Mouse (Mus musculus) limb, embryonic 10.5 days (tissue): ENCODE results near the gene Gm9945. TPM values are rescaled to one million over a fixed set of nuclear protein-coding genes. Genes with fewer than 3 reads are reported as not detected.

ENCODE experiments used
- DNase-seq: peaks from one replicate; pipeline ENCODE4 v3.0.0-alpha.2; 2017; ENCODE audit warnings: low spot score
- H3K27ac ChIP-seq: fragments of 300-500 bp; sonication (generic); 2 replicates; pipeline ENCODE4 v1.5.1; 2016; ENCODE audit warnings: mild to moderate bottlenecking
- H3K27me3 ChIP-seq: fragments of 300-500 bp; sonication (generic); 2 replicates; pipeline ENCODE4 v1.6.1; 2016; ENCODE audit warnings: low read depth, mild to moderate bottlenecking; ENCODE audit not compliant: poor library complexity, severe bottlenecking
- H3K36me3 ChIP-seq: fragments of 300-500 bp; sonication (generic); 2 replicates; pipeline ENCODE4 v1.6.1; 2016; ENCODE audit warnings: mild to moderate bottlenecking, moderate library complexity
- H3K4me1 ChIP-seq: fragments of 300-500 bp; sonication (generic); 2 replicates; pipeline ENCODE4 v1.6.1; 2016
- H3K4me3 ChIP-seq: fragments of 300-500 bp; sonication (generic); 2 replicates; pipeline ENCODE4 v1.5.1; 2016; ENCODE audit warnings: mild to moderate bottlenecking, moderate library complexity
- H3K9me3 ChIP-seq: fragments of 300-500 bp; sonication (generic); replicated peaks from 2 replicates; pipeline ENCODE4 v1.6.1; 2016; ENCODE audit warnings: mild to moderate bottlenecking
- WGBS: fragments of 180-500 bp; shearing (Covaris S2); methylation state at CpG from one replicate; pipeline ENCODE4 v1.1.7; 2016; 5-methylcytosine and 5-hydroxymethylcytosine counted together
- polyA plus RNA-seq: library from polyadenylated mRNA; unstranded; fragments of >200 nt; fragmentation: Nextera tagmentation; extraction: Ambion mirVana; gene quantifications from 2 replicates; pipeline ENCODE4 v1.2.1, GENCODE M21; 2016

The Gm9945 gene
- polyA plus RNA-seq, 1 experiment from 2014 or later: not detected

DNA sequence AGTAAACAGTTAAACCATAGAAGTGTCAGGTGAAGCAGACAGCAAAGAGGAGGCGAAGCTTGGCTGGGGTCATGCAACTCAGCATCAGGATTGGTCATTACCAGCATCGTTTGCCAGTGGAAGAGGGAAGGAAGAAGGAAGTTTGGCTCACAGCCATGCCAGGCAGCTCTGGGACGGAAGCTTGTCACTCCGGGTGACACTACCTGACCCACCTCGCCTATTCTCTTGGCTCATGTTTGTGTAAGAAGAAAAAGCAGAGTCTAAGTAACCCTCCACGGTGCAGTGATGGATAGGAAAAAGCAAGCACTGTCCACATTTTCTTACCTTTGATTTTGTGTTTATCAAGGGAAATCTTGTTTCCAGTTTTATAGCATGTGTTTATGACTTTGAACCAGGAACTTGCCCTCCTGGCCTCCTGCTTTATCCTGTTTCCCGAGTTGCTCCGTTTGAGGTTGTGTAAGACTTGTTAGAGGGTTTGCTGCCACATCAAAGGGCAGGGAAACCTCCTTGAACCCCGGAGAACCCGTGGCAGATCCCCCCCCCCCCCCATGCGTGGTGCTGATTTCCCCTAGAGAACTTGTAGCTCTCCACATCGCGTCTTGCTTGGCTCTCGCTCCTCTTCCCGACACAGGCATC, 29.8 kb upstream of the Gm9945 start:
- Histone ChIP-seq H3K27ac (no peak overlapping the region), H3K27me3 (peaks cover 5% of the 10 kb centered on the region; the same call in 1 of the 2 replicates), H3K9me3 (no peaks in the 10 kb centered on the region), H3K4me3 (no peak overlapping the region), H3K36me3 (no peaks in the 10 kb centered on the region), H3K4me1 (peaks cover 3% of the 10 kb centered on the region; the same call in 1 of the 2 replicates)
- DNase-seq: no peak
- 51% methylated on average over 15 of the region's 15 CpGs for WGBS

DNA sequence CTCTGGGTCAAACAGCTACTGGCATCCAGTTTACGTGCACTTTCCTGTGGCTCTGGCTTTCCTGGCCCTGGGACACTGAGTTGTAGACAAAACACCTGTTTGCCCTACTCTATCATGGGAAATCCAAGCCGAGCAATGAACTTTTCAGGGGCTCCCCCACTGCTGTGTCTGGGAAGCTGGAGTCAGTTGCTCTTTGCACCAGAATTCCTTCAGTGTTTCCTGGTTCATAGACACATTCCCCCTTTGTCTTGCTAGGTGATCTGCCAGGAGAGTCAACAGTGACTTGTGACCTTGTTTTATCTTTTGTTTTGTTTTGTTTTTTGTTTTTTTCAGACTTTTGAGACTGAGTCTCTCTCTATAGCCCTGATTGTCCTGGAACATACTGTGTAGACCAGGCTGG, 28.6 kb upstream of the Gm9945 start:
- Histone ChIP-seq H3K4me3 (no peak overlapping the region), H3K4me1 (peaks cover 5% of the 10 kb centered on the region; the same call in 1 of the 2 replicates), H3K36me3 (no peaks in the 10 kb centered on the region), H3K27ac (no peak overlapping the region), H3K9me3 (no peaks in the 10 kb centered on the region), H3K27me3 (peaks cover 13% of the 10 kb centered on the region)
- DNase-seq: no peak
- 74% methylated on average over 2 of the region's 2 CpGs for WGBS

DNA sequence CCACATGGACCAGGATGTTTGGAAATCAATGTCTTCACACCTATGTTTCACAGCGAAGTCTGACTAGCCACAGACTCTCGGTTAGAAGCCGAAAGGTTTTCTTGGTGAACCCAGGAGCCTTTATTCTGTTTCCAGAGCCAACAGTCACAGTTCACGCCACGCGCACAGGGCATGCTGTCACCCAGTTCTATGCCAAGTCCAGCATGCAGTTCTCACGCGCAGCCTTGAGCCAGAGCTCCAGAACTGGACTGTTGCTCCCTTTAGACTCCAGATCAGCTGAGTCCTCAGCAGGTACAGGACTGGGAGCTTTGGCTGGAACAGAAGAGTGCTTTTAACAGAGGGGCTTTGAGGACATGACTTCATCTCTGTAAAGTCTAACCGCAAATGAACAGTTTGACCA, 27.6 kb upstream of the Gm9945 start:
- Histone ChIP-seq H3K27ac (no peak overlapping the region), H3K9me3 (no peaks in the 10 kb centered on the region), H3K4me3 (no peak overlapping the region), H3K4me1 (peaks cover 15% of the 10 kb centered on the region), H3K36me3 (no peaks in the 10 kb centered on the region), H3K27me3 (peaks cover 18% of the 10 kb centered on the region)
- WGBS: 96% methylated on average over 9 of the region's 9 CpGs
- no peak for DNase-seq

DNA sequence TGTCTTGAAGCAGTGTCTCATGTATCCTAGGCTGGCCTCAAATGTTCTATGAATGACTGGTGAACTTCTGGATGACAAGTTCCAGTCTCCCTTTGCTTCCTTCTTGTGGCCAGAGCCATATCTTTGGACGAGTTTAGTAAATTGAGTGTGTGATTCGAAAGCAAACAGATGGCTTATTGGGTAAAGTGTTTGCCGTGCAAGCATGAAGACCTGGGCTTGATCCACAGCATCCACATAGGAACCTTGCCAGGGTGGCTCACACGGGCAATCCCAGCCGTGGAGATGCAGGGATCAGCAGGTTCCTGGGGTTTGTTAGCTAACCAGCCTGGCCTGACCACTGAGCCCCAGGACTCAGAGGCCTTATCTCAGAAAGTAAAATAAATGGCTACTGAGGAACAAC, 26.9 kb upstream of the Gm9945 start:
- H3K36me3 ChIP-seq: no peaks in the 10 kb centered on the region
- no peak overlapping the region for H3K4me3 ChIP-seq
- H3K4me1 ChIP-seq: peaks cover 17% of the 10 kb centered on the region
- H3K9me3 ChIP-seq: no peaks in the 10 kb centered on the region
- H3K27me3 ChIP-seq: peaks cover 24% of the 10 kb centered on the region
- 86% methylated on average over 5 of the region's 5 CpGs for WGBS
- no peak overlapping the region for H3K27ac ChIP-seq
- DNase-seq: no peak

DNA sequence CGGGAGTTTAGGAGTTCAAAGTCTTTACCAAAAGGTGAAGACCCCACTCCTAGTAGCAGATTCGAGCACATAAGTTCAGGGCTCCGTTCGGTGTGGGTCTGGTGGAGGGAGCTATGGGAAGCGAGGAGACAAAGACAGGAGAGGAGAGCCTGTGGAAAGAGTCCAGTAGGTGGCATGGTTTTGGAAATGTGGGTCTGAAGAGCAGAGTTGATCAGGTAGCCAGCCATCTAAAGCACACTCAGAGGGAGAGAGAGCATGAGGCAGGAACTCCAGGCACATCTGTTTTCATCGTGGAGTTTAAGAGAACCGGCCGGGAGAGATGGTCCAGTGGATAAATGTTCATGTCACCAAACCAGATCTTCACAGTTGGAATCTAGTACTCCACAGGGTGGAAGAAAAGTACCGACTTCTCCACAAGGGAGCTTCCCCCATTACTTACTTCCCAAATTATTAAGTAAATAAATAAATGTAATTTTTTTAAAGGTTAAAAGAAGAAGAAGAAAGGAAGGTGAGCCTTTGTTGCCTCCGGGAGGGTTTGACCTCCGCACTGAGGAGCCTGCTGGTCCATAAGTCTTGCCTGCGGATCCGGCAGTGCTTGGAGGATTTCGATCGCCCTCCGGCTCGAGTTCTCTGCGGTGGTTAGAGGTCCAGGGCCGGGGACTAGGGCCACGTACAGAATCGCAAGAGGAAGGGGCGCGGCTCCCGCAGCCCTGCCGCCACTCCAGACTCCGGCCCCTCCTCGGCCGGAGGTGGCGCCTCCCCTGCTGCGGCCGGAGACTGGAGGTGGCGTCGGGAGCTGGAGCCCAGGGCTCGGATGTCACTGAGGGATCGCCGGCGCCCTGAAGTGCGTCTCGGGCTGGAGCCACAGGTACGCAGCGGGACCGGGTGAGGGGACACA, 23.2 kb upstream of the Gm9945 start, which contains the start of the genes Gm10447 and Shroom1:
Gm10447 (minus strand) TSS at position 637 of the 898 bp plus-strand sequence.
Shroom1 (plus strand) TSS at position 732 of the 898 bp plus-strand sequence.
- Histone ChIP-seq H3K36me3 (no peaks in the 10 kb centered on the region), H3K4me3 (peak within 1 kb of the TSS; percentile 65), H3K9me3 (no peaks in the 10 kb centered on the region), H3K4me1 (peaks cover 13% of the 10 kb centered on the region), H3K27me3 (peaks cover 60% of the 10 kb centered on the region), H3K27ac (peak within 1 kb of the TSS; percentile 84)
- peak; percentile 79 for DNase-seq
- WGBS: 4% methylated on average over 42 of the region's 42 CpGs

DNA sequence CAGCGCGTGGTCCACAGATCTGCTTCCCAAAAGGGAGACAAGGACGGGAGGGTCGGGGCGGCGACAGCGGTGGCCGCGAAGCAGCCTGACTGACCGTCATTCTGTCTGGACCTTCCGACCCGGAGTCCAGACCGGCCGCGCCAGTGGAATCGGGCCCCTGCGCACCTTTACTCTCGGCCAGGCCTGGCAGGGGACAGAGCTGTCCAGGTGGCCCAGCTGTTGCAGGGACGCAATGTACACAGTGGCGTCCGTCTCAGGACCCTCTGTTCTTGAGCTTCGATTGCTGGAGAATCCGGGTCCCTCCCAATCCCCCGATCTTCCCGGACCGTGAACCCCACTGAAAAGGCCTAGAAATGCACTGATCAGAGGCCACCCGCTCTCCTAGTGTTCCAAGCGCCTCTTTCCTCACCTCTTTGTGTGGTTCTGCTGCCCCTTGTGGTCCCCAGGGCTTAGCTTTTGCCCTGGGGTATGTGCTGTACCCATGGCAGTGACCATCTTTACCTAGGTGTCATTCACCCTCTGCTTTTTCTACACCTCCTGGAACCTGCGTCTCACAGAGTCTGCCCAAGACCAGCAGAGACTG, 22.5 kb upstream of the Gm9945 start:
- peaks cover 68% of the 10 kb centered on the region for H3K27me3 ChIP-seq
- WGBS: 3% methylated on average over 29 of the region's 29 CpGs

DNA sequence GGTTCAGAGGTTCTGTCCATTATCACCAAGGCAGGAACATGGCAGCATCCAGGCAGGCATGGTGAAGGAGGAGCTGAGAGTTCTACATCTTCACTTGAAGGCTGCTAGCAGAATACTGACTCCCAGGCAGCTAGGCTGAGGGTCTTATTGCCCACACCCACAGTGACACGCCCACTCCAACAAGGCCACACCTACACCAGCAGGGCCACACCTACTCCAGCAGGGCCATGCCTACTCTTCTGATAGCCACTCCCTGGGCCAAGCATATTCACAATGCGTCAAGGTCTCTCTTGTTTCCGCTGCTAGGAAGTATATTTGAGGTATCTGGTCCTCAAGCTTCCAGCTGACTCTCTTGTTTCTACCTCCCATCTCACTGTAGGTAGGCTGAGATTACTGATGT, 21.0 kb upstream of the Gm9945 start:
- H3K9me3 ChIP-seq: no peaks in the 10 kb centered on the region
- no peak overlapping the region for H3K4me3 ChIP-seq
- 68% methylated on average over 3 of the region's 3 CpGs for WGBS
- peaks cover 83% of the 10 kb centered on the region for H3K27me3 ChIP-seq
- no peak overlapping the region for H3K27ac ChIP-seq
- H3K36me3 ChIP-seq: no peaks in the 10 kb centered on the region
- DNase-seq: no peak
- peaks cover 23% of the 10 kb centered on the region for H3K4me1 ChIP-seq

More for the DNA sequence above, 22.5 kb upstream of the Gm9945 start:
- Histone ChIP-seq H3K27ac (peak overlapping the region; percentile 84), H3K4me1 (peaks cover 13% of the 10 kb centered on the region), H3K9me3 (no peaks in the 10 kb centered on the region), H3K36me3 (no peaks in the 10 kb centered on the region), H3K4me3 (peak overlapping the region; percentile 65)
- DNase-seq: no peak

DNA sequence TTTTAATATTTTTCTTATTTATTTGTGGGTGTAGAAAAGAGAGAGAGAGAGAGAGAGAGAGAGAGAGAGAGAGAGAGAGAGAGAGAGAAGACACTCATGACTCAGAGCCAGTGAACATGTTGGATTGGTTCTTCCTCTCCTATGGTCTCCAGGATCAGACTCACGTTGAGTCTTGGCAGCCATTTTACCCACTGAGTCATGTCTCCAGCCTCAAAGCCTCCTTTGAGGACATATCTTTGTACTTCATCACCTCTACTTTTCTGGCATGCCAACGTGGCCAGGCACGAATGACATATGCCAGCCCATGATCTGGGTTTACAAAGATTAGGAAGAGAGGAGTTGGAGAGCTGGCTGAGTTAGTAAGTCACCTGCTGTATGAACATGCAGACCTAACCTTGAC, 19.8 kb upstream of the Gm9945 start:
- Histone ChIP-seq H3K4me1 (peaks cover 25% of the 10 kb centered on the region), H3K27me3 (peaks cover 90% of the 10 kb centered on the region), H3K27ac (no peak overlapping the region), H3K4me3 (no peak overlapping the region), H3K36me3 (0 out of 2 replicates have a peak, but pooled peaks cover under 1% of the 10 kb centered on the region), H3K9me3 (no peaks in the 10 kb centered on the region)
- DNase-seq: no peak
- 83% methylated on average over 3 of the region's 3 CpGs for WGBS

DNA sequence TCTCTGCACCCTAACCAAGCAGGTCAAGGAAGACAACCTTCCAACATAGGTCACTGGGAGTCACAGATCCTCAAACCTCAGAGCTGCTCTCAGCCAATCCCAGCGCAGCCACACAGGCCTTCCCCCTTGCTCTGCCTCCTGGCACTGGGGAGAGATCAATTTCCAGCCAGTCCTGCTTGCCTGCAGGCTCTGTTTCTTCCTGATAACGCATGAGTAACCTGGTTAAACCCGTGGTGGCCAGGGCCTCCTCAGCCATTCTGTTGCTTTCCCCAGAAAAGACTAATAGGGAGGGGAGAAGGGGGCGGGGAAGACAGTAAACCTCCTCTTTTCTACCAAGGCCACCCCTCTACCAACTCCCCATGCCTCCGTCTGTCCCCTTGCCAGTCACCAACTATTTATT, 18.2 kb upstream of the Gm9945 start:
- Histone ChIP-seq H3K27ac (no peak overlapping the region), H3K4me3 (no peak overlapping the region), H3K27me3 (peaks cover 97% of the 10 kb centered on the region), H3K9me3 (no peaks in the 10 kb centered on the region), H3K36me3 (0 out of 2 replicates have a peak, but pooled peaks cover 2% of the 10 kb centered on the region), H3K4me1 (peaks cover 28% of the 10 kb centered on the region)
- no peak for DNase-seq
- 28% methylated on average over 5 of the region's 5 CpGs for WGBS

DNA sequence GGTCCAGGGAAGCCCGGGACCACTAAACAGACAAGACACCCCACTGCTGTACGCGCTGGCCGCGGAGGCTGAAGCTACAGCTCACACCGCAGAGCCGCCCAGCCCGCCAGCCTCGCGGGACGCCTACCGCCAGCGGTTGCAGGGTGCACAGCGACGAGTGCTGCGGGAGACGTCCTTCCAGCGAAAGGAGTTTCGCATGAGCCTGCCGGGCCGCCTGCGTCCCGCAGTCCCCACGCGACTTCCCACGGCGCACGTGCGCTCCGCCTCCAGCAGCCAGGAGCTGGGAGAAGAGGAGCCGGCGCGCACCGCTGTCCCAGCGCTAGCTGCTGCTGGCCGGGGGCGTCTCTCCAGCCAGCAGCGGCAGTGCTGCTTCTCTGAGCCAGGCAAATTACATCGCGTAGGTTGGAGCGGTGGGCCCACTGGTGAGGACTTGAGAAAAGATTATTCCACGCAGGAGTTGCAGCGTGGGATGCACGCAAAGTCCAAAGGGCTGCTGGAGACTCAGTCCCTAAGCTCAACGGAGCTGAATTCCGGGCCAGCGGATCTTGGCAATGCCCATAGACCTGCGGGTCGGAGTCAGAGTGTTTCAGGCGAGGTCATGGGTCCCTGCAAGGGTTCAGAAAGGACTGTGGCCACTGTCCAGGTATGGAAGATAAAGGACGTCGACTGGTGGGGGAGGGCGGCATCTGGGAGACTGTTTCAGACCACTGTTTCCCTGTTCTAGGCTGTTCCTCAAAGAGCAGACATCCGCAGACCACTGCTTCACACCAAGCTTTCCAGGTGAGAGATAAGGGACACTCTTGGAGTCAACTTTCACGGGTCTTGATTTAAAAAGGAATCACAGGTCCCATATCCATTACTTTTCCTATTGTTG, 16.2 kb upstream of the Gm9945 start:
- peak; percentile 74 for DNase-seq
- 5% methylated on average over 55 of the region's 55 CpGs for WGBS
- 0 out of 2 replicates have a peak, but pooled peaks cover 2% of the 10 kb centered on the region for H3K36me3 ChIP-seq
- H3K27ac ChIP-seq: peak overlapping the region; percentile 19; the same call in 1 of the 2 replicates
- H3K9me3 ChIP-seq: no peaks in the 10 kb centered on the region
- peaks cover 97% of the 10 kb centered on the region for H3K27me3 ChIP-seq
- H3K4me3 ChIP-seq: peak overlapping the region; percentile 55
- peaks cover 23% of the 10 kb centered on the region for H3K4me1 ChIP-seq

DNA sequence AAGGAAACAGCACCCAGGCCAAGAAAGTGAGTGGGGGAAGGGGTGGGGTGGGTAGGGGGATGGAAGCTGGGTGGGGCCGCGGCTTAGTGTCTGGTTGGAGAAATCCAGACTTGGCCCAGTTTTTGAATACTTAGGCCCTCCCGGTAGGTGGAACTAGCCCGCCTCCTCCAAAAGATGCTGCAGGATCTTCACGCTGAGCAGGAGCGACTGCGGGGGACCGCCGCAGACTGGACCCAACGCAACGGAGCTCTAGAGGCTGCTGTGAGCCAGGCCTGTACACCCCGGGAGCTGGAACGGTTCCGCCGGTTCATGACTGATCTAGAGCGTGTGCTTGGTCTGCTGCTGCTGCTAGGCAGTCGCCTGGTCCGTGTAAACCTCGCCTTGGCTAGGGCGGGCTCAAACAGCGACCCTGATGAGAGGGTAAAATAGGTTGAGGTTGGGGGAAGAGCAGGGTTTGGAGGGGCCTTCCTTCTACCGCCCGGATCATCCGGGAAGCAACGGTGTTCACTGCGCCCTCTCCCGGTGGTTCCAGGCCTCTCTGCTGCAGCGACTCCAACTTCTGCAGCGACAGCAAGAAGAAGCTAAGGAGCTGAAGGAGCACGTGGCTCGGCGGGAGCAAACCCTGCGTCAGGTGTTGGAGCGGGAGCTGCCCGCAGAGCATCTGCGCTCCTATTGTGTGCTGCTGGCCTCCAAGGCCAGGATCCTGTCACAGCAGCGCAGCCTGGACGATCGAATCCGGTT, 13.6 kb upstream of the Gm9945 start:
- Histone ChIP-seq H3K27ac (peak overlapping the region; percentile 54), H3K27me3 (peaks cover 98% of the 10 kb centered on the region), H3K4me1 (peaks cover 41% of the 10 kb centered on the region), H3K36me3 (0 out of 2 replicates have a peak, but pooled peaks cover 2% of the 10 kb centered on the region), H3K9me3 (no peaks in the 10 kb centered on the region), H3K4me3 (peak overlapping the region; percentile 42)
- WGBS: 6% methylated on average over 40 of the region's 40 CpGs
- peak; percentile 88 for DNase-seq
